Mouse (Mus musculus): ENCODE data around the gene Naa80.
A peak's percentile ranks its signal among the peaks of the same experiment; 100 is the strongest.
"Not testable (repeated sequence)": the region's sequence is repeated elsewhere in the genome, so short reads cannot be mapped to it uniquely, and the experiment has no call there.

Naa80 gene

DNA sequence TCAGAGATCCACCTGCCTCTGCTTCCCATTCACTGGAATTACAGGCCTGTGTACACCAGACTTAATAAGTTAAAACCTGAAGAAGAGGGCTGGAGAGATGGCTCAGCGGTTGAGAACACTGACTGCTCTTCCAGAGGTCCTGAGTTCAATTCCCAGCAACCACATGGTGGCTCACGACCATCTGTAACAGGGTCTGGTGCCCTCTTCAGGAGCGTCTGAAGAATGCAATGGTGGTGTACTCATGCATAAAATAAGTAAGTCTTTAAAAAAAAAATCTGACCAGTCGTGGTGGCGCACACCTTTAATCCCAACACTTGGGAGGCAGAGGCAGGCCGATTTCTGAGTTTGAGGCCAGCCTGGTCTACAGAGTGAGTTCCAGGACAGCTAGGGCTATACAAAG is 4.9 kb upstream of the Naa80 start:
- not testable (repeated sequence) for DNase-seq (ENCODE audit: low read depth)

- peak; percentile 59 for DNase-seq (ENCODE audit: low read depth)
Observed at GRCm38 (mm10) chr9:107575579-107576356, 2.9 kb upstream of the Naa80 start.

DNA sequence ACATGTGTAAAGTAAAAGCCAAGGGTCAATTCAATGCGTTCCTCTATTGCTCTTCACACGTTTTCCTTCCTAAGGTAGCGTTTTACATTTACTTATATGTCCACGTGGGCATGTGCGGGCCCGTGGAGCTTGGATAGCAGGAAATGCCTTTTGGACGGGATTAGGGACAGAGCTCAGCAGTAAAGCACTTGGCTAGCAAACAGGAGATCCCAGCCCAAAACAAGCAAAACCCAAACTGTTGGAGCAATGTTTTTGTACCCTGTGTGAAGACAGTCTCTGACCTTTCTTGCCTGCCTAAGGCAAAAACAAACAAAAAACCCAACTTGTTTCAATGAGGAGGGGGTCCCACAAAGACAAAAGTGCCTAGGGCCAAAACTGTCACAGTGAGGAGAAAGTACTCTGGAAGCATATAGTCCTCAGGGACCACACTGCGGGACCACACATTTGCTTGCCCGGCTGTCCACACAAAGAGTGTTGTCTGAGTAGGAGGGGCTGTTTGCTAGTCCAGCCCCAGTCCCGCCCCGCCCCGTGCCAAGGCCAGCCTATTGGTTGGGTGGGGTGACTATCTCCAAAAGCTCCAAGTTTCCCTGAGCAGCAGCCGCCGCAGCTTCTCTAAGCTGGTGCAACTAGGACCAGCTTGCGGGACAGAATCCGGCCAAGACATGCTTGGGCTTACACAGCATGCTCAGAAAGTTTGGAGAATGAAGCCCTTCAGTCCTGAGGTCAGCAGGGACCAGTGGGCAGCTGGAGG is 2.2 kb upstream of the Naa80 start, which contains the start of gene Hyal1:
Gene Hyal1, plus strand, starts transcription at position 571 of the 751 bp plus-strand sequence.
- DNase-seq (ENCODE audit: low read depth) = peak; percentile 86

- no peak for DNase-seq (ENCODE audit: low read depth)
Observed at GRCm38 (mm10) chr9:107577871-107578270, 816 bp upstream of the Naa80 start.

DNA sequence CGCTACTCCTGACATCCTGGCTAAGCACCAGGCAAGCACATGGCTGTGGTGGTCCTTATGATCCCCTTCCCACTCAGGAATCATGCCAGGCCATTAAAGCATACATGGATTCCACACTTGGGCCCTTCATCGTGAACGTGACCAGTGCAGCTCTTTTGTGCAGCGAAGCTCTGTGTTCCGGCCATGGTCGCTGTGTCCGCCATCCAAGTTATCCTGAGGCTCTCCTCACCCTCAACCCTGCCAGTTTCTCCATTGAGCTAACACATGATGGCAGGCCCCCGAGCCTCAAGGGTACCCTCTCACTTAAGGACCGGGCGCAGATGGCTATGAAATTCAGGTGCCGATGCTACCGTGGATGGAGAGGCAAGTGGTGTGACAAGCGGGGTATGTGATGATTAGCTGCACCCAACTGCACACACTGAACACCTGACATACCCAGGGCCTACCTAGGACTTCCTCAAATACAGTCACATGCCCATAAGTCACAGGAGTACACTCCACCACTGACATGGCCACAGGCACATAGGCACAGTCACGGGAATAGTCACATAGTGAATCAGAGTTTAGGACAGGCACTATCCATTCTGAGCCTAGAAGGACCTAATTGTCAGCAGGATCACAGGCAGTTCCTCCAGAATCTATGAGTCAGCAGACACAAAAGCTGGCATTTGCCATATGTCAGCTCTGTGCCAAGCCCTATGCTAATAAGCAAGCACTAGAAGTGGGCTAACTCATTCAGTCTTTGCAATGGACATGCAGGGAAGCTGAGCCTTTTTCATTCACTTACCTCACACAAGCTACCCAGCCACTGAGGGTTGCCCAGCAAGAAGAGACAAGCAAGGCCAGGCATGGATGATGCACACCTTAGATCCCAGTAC is 575 bp downstream of the Naa80 start:
- DNase-seq (ENCODE audit: low read depth) = peak; percentile 53

- DNase-seq (ENCODE audit: low read depth) = peak; percentile 90
Observed at GRCm38 (mm10) chr9:107580501-107581317, 2.0 kb downstream of the Naa80 start, which contains the start of gene Hyal3. Gene Hyal3, plus strand, starts transcription at chr9:107580818.

DNA sequence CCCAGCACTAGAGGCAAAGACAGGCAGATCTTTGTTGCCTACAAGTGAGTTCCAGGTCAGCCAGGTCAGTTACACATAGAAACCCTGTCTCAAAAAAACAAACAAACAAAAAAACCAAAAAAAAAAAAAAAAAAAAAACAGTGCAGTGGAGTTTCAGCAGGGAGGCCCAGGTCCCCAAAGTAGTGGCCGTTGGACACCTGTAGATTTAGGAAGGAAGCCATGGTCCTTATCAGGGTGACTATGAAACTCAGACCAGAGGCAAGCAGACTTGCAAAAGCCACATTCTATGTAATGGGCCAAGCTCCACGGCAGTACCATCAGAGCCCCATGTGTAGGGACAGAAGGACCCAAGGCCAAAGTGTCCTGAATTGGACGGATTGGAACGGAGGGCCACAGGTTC is 2.9 kb downstream of the Naa80 start:
- no peak for DNase-seq (ENCODE audit: low read depth)

GRCm38 (mm10) chr9:107582509-107583062 is 3.9 kb downstream of the Naa80 start:
- no peak for DNase-seq (ENCODE audit: low read depth)

DNA sequence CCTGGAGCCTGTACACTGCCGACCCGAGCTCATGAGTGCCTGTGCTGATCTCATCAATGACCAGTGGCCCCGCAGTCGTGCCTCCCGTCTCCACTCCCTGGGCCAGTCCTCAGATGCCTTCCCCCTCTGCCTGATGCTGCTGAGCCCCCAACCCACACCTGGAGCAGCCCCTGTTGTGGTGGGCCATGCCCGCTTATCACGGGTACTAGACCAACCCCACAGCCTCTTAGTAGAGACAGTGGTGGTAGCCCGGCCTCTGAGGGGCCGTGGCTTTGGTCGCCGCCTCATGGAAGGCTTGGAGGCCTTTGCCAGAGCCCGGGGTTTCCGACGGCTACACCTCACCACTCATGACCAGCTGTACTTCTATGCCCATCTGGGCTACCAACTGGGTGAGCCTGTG is 4.5 kb downstream of the Naa80 start:
- no peak for DNase-seq (ENCODE audit: low read depth)

DNA sequence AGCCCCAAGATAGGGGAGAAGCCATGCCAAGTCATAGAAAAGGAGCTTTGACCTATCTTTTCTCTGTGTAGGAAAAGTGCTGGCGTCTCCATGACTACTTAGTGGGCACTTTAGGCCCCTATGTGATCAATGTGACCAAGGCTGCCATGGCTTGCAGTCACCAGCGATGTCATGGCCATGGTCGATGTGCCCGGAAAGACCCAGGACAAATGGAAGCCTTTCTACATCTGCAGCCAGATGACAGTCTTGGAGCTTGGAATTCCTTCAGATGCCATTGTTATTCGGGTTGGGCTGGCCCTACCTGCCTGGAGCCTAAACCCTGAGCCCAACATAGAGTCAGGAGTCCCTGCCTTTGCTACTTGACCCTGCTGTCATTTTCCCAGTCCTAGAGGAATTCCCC is 7.8 kb downstream of the Naa80 start:
- no peak for DNase-seq (ENCODE audit: low read depth)

DNA sequence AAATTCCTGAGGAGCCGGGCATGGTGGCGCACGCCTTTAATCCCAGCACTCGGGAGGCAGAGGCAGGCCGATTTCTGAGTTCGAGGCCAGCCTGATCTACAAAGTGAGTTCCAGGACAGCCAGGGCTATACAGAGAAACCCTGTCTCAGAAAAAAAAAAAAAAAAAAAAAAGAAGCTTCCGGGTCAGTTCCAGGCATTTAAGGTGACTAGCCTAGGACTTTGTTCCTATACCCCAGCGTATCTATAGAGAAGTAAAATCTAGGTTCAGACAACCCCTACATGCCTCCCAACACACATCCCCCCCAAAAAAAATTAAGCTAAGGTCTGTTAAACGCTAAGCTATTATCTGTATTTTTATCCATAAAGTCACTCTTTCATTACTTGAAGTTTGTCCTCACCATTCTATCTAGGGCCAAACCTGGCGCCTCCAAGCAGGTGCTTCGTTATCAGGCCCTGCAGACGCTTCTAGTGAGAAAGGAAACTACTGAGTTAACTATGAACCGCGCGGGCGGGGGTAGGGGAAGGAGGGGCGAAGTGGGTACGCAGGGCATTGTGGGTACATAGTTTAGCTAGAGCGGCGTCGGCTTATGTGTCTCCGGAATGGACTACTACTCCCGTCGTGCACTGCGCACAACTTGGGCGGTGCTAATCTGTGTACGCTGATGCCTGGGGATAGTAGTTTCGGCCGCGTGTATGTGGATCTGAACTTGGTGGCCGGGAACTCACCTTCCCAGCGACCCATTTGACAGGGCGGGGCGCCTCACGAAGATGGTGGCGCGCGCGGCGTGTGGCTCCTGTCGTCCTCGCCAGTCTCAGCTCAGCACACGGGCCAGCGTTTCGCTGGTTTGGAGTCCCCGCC is 8.5 kb downstream of the Naa80 start, which contains the start of gene Ifrd2:
Gene Ifrd2, plus strand, starts transcription at position 669 of the 859 bp plus-strand sequence.
- peak; percentile 95 for DNase-seq (ENCODE audit: low read depth)

GRCm38 (mm10) chr9:107587833-107588639 is 9.3 kb downstream of the Naa80 start:
- DNase-seq (ENCODE audit: low read depth) = peak; percentile 71

GRCm38 (mm10) chr9:107590058-107590772 is 11.5 kb downstream of the Naa80 start:
- DNase-seq (ENCODE audit: low read depth) = no peak

DNA sequence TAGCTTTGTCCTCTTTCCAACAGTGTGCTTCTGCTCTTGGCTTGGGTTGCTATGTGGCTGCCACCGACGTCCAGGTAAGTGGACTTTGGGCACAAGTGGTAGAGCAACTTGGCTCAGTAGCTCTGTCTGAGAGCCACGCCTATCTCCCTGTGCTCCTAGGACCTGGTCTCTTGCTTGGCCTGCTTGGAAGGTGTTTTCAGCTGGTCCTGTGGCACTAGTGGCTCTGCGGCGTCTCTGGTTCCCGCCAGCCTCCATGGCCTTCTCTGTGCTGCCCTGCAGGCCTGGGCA is 12.0 kb downstream of the Naa80 start:
- no peak for DNase-seq (ENCODE audit: low read depth)

- no peak for DNase-seq (ENCODE audit: low read depth)
Observed at GRCm38 (mm10) chr9:107593101-107593976, 14.7 kb downstream of the Naa80 start.

- DNase-seq (ENCODE audit: low read depth) = no peak
Observed at GRCm38 (mm10) chr9:107594281-107595062, 15.8 kb downstream of the Naa80 start.
